Mouse (Mus musculus) retina, embryonic 14.5 days (tissue): ENCODE measurements around the gene Hspd1.
"Not testable (repeated sequence)": the region's sequence is repeated elsewhere in the genome, so short reads cannot be mapped to it uniquely, and the experiment has no call there.

Source experiments
- DNase-seq: peaks from one replicate; pipeline ENCODE4 v3.0.0-alpha.2; 2015; ENCODE audit warnings: low spot score

The Hspd1 gene

GRCm38 (mm10) chr1:55087401-55087904 is 590 bp downstream of the Hspd1 start:
- no peak for DNase-seq

GRCm38 (mm10) chr1:55086868-55087400 is 1.1 kb downstream of the Hspd1 start:
- no peak for DNase-seq

- no peak for DNase-seq
Observed at GRCm38 (mm10) chr1:55085781-55086366, 2.2 kb downstream of the Hspd1 start.

- DNase-seq = peak; percentile 7
Observed at GRCm38 (mm10) chr1:55082106-55082505, 5.9 kb downstream of the Hspd1 start.

- DNase-seq = no peak
Observed at GRCm38 (mm10) chr1:55079677-55080076, 8.4 kb downstream of the Hspd1 start.

GRCm38 (mm10) chr1:55076849-55077516 is 11.1 kb downstream of the Hspd1 start:
- no peak for DNase-seq

- DNase-seq = no peak
Observed at GRCm38 (mm10) chr1:55076395-55076743, 11.7 kb downstream of the Hspd1 start.

- no peak for DNase-seq
Observed at GRCm38 (mm10) chr1:55075652-55076394, 12.2 kb downstream of the Hspd1 start.

- DNase-seq = no peak
Observed at GRCm38 (mm10) chr1:55074757-55075156, 13.3 kb downstream of the Hspd1 start.

- not testable (repeated sequence) for DNase-seq
Observed at GRCm38 (mm10) chr1:55072328-55072727, 15.7 kb downstream of the Hspd1 start.

- no peak for DNase-seq
Observed at GRCm38 (mm10) chr1:55061772-55062171, 26.3 kb downstream of the Hspd1 start.

GRCm38 (mm10) chr1:55061099-55061498 is 26.9 kb downstream of the Hspd1 start:
- no peak for DNase-seq

GRCm38 (mm10) chr1:55058383-55058782 is 29.7 kb downstream of the Hspd1 start:
- DNase-seq = not testable (repeated sequence)

- no peak for DNase-seq
Observed at GRCm38 (mm10) chr1:55055322-55056115, 32.5 kb downstream of the Hspd1 start.

GRCm38 (mm10) chr1:55053596-55053995 is 34.4 kb downstream of the Hspd1 start:
- DNase-seq = no peak

GRCm38 (mm10) chr1:55053005-55053404 is 35.0 kb downstream of the Hspd1 start:
- peak; percentile 58 for DNase-seq

- DNase-seq = peak; percentile 99
Observed at GRCm38 (mm10) chr1:55052355-55052953, 35.6 kb downstream of the Hspd1 start, which contains the start of gene Coq10b. Gene Coq10b, plus strand, starts transcription at chr1:55052770.

- DNase-seq = no peak
Observed at GRCm38 (mm10) chr1:55051671-55052070, 36.4 kb downstream of the Hspd1 start.

GRCm38 (mm10) chr1:55048841-55049587 is 39.0 kb downstream of the Hspd1 start:
- DNase-seq = no peak

GRCm38 (mm10) chr1:55043164-55043563 is 44.9 kb downstream of the Hspd1 start:
- DNase-seq = no peak

GRCm38 (mm10) chr1:55042246-55042645 is 45.8 kb downstream of the Hspd1 start:
- no peak for DNase-seq
